Mouse (Mus musculus): ENCODE measurements at regions not wholly inside any gene's neighbourhood (a gene's known extent, or its start where the extent isn't known, plus 50 kb on each side); places are given as distances from the start of the nearest gene placed in this dataset.
A peak's percentile ranks its signal among the peaks of the same experiment; 100 is the strongest.

GRCm38 (mm10) chr4:9132356-9132755 is 893.5 kb upstream of the Car8 start:
- no peak for DNase-seq

DNA sequence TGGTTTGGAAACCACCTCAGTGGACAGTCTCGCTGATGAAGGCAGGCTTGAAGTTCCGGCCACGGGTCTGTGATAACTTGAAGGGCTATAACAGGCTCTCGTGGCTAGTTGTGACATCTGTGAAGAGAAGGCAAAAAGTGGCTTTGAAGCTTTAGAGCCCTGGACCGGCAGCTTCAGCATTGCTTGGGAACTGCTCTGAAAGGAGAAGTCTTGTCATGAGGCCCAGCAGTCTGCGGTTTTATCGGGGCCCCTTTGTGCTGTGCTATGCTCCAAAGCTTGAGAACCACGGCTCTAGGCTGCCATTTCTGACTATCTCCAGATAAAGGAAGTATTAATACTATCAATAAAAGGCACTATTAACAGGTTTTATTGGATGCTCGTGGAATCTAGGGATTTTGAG is 892.8 kb upstream of the Car8 start:
- DNase-seq, result no peak

DNA sequence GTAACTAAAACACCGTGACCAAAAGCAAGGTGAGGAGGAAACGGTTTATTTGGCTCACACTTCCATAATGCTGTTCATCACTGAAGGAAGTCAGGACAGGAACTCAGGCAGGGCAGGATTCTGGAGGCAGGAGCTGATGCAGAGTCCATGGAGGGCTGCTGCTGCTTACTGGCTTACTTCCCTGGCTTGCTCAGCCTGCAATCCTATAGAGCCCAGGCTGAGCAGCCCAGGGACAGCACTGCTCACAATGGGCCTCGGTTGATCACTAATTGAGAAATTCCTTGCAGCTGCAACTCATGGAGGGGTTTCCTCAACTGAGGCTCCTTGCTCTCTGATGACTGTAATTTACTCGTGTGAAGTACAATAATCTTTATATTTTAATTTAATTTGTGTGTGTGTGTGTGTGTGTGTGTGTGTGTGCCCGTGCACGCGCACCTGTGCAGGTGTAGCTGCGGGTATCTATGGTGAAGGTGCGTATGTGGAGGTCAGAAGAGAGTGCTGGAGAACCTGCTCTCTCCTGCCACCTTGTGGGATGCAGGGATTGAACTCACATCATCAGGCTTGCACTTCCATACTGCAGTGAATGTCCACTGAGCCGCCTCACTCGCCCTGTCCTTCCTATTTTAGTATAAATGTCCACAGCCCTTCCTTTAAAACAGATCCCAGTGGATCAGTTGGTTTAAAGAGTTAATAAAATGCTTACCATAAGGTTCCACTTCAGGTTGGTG is 886.6 kb upstream of the Car8 start:
- DNase-seq, result no peak

DNA sequence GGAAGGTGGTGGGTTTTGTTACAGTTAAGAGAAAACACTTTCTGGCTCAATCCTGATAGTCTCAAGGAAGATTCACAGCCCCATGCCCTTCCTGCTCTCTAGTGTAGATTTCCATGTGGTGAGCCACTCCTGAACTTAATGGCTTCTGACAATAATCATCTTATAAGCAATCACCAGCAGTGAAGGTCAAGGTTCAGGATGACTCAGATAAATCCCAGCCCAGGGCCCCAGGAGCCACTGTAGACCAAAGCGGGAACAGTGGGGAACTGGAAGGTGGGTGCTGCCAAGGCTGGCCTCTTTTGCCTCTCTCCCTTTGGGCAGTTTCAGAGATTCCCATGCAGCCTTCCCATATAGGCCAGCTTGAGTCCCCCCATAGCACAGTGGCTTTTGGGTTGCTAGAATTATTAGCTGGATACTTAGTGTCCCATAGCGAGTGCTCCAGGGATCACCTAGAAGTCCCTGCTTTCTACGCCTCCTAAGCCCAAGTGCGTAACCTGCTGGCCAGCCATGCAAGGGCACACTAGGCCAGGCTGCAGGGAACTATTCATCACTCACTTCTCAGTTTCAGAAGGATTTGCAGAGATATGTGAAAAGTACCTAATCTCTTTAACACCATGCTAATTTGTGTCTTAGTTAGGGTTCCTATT is 885.9 kb upstream of the Car8 start:
- no peak for DNase-seq

- no peak for DNase-seq
These were observed 885.3 kb upstream of the Car8 start for GRCm38 (mm10) chr4:9124109-9124508.

GRCm38 (mm10) chr4:9123396-9124031 is 884.7 kb upstream of the Car8 start:
- no peak for DNase-seq

GRCm38 (mm10) chr4:9122639-9123286 is 883.9 kb upstream of the Car8 start:
- DNase-seq, result no peak

DNA sequence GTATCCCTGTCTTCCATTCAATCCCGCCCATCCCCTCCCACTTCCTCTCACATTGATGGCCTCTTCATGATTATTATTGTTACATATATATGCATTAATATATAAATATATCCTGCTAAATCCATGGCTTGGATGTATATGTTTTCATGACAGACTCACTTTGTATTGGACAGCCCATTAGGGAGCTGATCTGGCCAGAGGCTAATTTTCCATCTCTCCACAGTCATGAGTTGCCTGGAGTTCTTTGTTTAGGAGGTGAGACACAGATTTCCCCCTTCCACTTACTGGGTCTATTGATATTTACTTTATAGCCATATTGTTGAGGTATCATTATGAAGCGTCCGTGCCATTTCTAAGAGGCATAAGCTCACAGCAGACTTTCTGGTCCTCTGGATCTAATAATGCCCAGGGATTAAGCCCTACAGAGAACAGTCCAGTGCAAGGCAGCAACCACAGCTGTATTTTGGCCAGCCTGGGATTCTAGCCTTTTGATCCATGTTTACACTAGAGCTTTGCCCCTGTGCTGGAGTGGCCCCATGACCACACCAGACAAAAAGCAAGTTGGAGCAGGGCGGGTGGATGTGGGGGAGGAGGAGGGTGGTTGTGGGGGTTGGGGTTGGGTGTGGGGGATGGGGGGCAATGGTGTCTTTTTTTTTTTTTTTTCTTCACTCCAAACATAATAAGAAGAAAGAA is 878.3 kb upstream of the Car8 start:
- no peak for DNase-seq

GRCm38 (mm10) chr4:9115874-9116273 is 877.0 kb upstream of the Car8 start:
- DNase-seq, result no peak

DNA sequence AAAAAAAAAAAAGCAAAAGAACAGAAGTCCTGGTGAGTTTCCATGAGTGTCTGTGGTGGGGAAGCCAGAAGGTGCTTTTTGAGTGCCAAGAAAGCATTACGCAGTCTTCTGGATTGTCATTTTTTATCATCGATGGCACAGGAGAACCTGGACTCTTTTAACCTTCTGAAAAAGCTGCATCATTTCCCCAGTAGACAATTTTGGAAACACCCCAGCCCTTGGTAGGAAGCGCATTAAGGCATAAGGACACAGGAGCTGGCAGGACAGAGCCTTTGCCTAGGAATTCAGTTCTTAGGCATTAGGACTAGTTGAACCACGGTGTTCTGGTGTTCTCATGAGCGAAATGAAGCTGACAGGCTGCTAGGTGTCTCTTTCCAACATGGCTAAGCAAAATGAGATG is 875.1 kb upstream of the Car8 start:
- DNase-seq, result no peak

- DNase-seq, result no peak
These were observed 871.5 kb upstream of the Car8 start for GRCm38 (mm10) chr4:9110355-9110754.

GRCm38 (mm10) chr4:9107295-9107694 is 868.5 kb upstream of the Car8 start:
- no peak for DNase-seq

DNA sequence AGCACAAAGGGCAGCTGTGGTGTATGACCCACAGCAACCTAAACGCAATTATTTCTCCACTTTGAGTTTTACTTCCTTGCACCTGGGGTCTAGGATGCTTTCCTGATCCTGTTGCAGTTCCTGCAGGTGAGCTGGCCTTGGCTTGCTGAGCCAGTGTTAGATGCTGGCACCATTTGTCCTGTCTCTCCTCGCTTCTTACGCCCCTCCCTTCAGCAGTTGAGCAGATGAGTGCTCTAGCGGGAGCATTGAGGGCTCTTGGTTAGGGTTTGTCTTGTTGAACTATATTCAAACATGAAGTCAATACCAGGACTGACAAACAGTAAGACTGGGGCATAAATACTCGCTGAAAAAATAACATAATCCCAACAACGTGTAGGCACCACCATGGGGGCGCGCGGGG is 867.9 kb upstream of the Car8 start:
- DNase-seq, result no peak

- no peak for DNase-seq
These were observed 865.8 kb upstream of the Car8 start for GRCm38 (mm10) chr4:9104657-9105056.

- DNase-seq, result no peak
These were observed 865.1 kb upstream of the Car8 start for GRCm38 (mm10) chr4:9103958-9104357.

DNA sequence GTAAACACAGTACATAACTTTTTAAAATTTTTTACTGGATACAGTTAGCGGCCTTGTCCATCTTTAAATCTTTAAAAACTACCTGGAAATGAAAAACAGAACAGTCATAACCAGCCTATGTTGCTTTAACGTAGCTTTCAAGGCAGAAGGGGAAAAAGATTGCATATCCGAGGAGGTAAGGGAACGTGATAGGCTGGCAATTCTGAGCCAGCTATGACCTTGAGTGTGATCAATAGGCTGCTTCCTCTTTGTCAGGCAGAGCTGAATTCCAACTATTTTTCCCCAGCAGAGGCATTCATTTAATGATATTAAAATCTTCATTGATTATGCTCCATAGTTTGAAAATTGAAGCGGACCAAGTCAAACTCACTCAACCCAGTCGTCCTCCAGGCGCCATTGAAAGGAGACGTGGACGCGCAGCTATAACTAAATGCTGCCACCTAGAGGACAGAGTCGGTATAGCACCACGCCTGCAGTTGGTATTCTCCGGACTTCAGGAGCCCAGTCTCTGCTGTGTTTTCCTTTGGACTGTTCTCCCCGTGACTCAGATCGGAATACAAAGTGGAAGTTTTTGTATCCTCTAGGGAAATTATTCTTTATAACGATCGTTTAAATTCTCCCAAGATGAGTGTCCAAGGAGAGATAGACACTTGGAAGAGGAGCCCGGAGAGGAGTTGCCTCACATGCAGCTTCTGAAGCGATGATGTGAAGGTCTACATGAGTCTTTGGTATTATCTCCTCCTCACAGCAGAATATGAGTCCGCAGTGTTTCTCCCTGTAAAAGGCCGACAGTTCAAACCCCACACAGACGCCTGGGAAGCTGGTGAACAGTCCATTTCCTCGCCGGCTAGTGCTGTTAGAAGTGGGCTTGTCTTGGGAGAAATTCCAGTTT is 858.2 kb upstream of the Car8 start:
- DNase-seq, result peak; percentile 43 to 84

DNA sequence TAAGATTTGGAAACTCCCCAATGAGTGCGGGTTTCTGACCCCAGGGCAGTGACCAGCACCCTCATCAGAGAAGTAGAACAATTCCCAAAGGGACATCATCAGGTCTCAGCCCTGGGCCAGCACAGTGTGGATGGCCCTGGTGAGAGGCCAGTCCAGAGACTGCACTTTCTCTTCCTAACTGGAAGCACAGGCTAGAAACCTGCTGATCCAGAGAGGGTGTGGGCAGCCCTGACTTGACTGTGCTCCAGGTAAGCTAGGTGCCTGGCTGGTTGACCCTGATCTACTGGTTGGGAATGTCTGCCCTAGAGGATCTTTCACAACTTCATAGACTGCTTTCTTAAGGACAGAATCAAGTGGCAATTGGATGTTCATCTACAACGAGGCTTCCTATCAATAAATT is 857.4 kb upstream of the Car8 start:
- no peak for DNase-seq

- DNase-seq, result no peak
These were observed 856.8 kb upstream of the Car8 start for GRCm38 (mm10) chr4:9095646-9096045.

GRCm38 (mm10) chr4:9094522-9094921 is 855.7 kb upstream of the Car8 start:
- DNase-seq, result no peak

- no peak for DNase-seq
These were observed 855.2 kb upstream of the Car8 start for GRCm38 (mm10) chr4:9094076-9094475.

DNA sequence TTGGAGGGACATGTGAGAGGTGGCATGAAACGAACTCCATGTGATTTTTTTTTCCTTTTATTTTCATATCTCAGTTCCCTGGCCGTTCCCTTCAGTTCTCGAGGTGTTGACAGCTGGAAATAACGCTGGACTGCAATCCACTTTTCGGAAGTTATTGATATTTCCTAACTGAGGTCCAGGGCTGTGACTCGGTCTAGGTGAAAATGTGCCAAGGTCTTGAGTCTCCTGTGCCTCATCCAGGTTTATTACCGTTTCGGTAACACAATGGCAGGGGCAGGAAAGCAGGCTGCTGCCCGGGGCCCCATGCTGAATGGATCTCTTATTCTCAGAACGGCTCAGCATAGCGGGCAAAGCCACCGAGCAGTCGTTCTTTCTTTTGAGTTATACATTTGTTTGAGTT is 844.7 kb upstream of the Car8 start:
- DNase-seq, result no peak

Data from kidney, adult 8-10 months (tissue).